Mouse (Mus musculus) lung, embryonic 16.5 days (tissue): ENCODE measurements around the gene Zfp142. TPM values are rescaled to one million over a fixed set of nuclear protein-coding genes. Genes with fewer than 3 reads are reported as not detected.

Source experiments
- ATAC-seq: fragments of 200-750 bp; cut with Nextera tagmentation; 2 replicates; pipeline ENCODE4 v1.8.0; 2017; ENCODE audit warnings: low read depth, mild to moderate bottlenecking, moderate library complexity
- H3K27ac ChIP-seq: fragments of 300-500 bp; sonication (generic); 2 replicates; pipeline ENCODE4 v1.5.1; 2014; ENCODE audit warnings: mild to moderate bottlenecking, control low read depth, low read length
- H3K27me3 ChIP-seq: fragments of 300-500 bp; sonication (generic); 2 replicates; pipeline ENCODE4 v1.6.1; 2014; ENCODE audit warnings: low read depth, low read length, mixed read lengths; ENCODE audit not compliant: control insufficient read depth, insufficient read depth
- H3K36me3 ChIP-seq: fragments of 300-500 bp; sonication (generic); 2 replicates; pipeline ENCODE4 v1.6.1; 2014; ENCODE audit warnings: low read length; ENCODE audit not compliant: control insufficient read depth, insufficient read depth
- H3K4me1 ChIP-seq: fragments of 300-500 bp; sonication (generic); replicated peaks from 2 replicates; pipeline ENCODE4 v1.6.1; 2014; ENCODE audit warnings: low read length, mixed read lengths; ENCODE audit not compliant: control insufficient read depth, insufficient read depth
- H3K4me2 ChIP-seq: fragments of 300-500 bp; sonication (generic); 2 replicates; pipeline ENCODE4 v1.6.1; 2014; ENCODE audit warnings: low read depth, low read length, control low read depth
- H3K4me3 ChIP-seq: fragments of 300-500 bp; sonication (generic); 2 replicates; pipeline ENCODE4 v1.5.1; 2014; ENCODE audit warnings: mild to moderate bottlenecking, low read length, control low read depth
- H3K9ac ChIP-seq: fragments of 300-500 bp; sonication (generic); 2 replicates; pipeline ENCODE4 v1.6.1; 2014; ENCODE audit warnings: low read length, control low read depth
- H3K9me3 ChIP-seq: fragments of 300-500 bp; sonication (generic); 2 replicates; pipeline ENCODE4 v1.6.1; 2016; ENCODE audit warnings: low read length; ENCODE audit not compliant: control insufficient read depth
- WGBS: fragments of 180-500 bp; shearing (Covaris S2); extraction: QIAGEN DNeasy Blood & Tissue Kit; methylation state at CpG from one replicate; pipeline ENCODE4 v1.1.7; 2014; 5-methylcytosine and 5-hydroxymethylcytosine counted together
- polyA plus RNA-seq: library from polyadenylated mRNA; unstranded; fragments of >200 nt; fragmentation: Nextera tagmentation; extraction: Ambion mirVana; gene quantifications from 2 replicates; pipeline ENCODE4 v1.2.1, GENCODE M21; 2015

Zfp142 gene
- polyA plus RNA-seq, 1 experiment from 2014 or later = 6.7 TPM

DNA sequence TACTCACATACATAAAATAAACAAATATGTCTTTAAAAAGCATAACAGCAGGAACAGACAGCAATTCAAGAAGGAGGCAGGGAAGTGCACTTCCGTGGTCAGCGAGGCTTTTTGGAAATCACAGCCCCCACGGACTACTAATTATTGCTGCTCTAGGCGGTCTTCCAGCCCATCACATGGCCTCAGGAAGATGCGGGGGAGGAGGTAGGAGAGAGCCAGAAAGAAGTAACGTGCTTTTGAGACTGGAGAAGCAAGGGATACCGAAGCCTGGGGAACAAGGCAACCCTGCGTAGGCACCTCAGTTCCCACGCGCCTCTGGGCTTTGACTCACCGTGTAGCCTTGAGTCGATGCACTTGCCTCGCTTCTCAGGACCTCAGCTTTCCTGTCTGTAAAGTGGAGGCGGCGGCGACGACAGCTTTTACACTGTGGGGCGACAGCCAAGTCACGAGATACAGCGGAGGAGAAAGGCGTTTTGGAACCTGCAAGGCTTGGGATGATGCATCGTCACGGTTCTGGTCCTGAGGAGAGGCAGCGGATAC, 743 bp downstream of the Zfp142 start:
- 0% methylated on average over 24 of the region's 24 CpGs for WGBS
- H3K9ac ChIP-seq = peak overlapping the region; percentile 87
- no peaks in the 10 kb centered on the region for H3K9me3 ChIP-seq
- H3K4me2 ChIP-seq = peak overlapping the region; percentile 94
- peaks cover 15% of the 10 kb centered on the region for H3K4me1 ChIP-seq
- H3K27me3 ChIP-seq = no peaks in the 10 kb centered on the region
- H3K36me3 ChIP-seq = peaks cover 16% of the 10 kb centered on the region
- H3K4me3 ChIP-seq = peak overlapping the region; percentile 87
- no peak for ATAC-seq
- H3K27ac ChIP-seq = peak overlapping the region; percentile 68

DNA sequence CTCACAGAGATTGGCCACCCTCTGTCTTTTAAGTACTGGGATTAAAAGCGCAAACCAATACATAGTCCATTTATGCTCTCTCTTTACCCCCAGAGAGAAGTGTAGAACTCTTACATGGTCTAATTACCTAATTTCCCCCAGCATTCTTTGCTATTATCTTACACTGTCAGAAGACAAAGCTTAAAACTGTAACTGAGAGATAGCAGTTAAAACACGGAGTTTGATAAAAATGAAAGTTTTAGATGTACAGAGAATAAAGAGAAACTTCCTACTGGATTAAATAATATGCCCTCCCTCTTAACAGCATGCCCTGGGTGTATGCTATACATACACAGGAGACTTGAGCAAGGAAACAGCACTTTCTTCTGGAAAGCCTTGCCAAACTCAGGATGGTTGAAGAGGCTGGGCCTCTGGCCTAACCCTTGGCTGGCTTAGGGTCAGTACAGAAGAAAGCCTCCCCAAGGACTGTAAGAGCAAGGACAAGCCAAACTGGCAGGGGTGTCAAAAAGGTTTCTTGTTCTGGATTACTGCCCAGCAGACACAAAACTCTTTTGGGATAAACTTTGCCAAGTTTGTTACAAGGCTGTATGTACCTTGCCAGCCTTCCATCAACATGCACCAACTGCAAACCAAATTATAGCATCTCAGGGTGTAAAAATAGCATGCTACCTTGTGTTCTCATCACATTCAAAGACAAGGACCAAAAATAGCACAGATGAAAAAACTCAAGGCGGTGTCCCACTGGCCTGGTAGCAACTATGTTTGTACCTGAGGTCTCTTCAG, 3.2 kb downstream of the Zfp142 start:
- Histone ChIP-seq H3K27me3 (no peaks in the 10 kb centered on the region), H3K9me3 (no peaks in the 10 kb centered on the region), H3K27ac (no peak overlapping the region), H3K9ac (no peak overlapping the region), H3K4me3 (no peak overlapping the region), H3K36me3 (peaks cover 12% of the 10 kb centered on the region), H3K4me1 (peaks cover 15% of the 10 kb centered on the region), H3K4me2 (no peak overlapping the region)
- WGBS = 87% methylated on average over 3 of the region's 3 CpGs
- no peak for ATAC-seq

DNA sequence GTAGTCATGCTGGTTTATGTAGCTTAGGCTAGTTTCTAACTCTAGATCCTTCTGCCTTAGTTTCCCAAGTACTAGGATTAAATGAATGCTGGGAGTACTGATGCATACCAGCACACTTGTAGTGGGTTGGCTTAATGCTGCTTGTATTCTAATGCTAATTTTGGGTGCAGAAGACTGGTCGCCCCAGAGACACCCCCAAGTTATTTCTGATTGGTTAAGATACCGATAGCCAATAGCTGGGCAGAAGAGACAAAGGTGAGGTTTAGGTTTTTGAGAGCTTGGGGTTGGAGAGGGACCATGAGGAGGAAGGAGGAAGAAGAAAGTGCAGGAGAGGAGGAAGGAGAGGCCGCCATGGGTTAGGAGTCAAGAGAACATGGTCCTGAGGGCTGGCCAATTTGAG, 5.4 kb downstream of the Zfp142 start:
- ATAC-seq = no peak
- H3K4me1 ChIP-seq = peaks cover 11% of the 10 kb centered on the region
- H3K27ac ChIP-seq = no peak overlapping the region
- no peak overlapping the region for H3K9ac ChIP-seq
- H3K4me2 ChIP-seq = no peak overlapping the region
- H3K36me3 ChIP-seq = peaks cover 16% of the 10 kb centered on the region
- whole genome bisulfite sequencing = 72% methylated on average over 3 of the region's 3 CpGs
- H3K9me3 ChIP-seq = no peaks in the 10 kb centered on the region
- no peak overlapping the region for H3K4me3 ChIP-seq
- no peaks in the 10 kb centered on the region for H3K27me3 ChIP-seq

DNA sequence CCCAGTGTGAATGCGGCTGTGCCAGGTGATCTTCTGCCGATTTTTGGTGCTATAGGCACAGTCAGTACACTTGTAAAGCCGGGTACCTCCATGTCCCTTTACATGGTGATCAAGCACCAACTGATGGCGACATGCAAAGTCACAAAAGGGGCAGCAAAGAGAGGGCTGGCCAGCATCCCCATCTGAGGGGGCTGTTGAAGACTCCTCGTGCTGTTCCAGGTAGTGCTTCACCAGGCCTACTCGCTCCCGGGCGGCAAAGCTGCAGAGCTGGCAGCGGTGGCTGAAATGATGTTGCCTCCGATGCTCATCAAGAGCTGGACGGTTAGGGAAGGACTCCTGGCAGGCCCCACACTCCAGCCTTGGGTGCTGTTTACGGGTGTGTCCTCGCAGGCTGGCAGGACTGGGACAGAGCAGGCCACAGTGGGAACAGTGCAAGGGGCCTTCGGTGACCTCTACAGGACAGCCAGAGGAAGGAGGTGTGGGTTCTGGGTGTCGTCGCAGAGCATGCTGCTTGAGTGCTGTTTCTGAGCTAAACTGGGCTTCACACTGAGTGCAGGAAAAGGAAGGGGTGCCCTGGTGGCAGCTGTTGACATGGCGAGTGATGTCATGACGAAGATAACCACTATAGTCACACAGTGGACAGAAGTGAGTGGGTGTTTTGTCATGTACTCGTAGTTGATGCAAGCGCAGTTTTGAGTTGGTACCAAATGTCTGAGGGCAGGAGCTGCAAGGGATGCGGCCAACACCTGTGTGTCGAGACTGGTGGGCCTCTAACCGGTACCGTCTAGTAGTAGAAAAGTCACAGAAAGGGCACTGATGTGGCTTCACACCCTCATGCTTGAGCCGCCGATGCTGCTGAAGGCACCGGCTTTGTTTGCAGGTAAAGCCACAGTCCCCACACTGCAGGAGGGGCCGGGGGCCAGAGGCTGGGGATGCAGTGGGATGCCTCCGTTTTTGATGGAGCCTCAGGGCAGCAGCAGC, 18.0 kb downstream of the Zfp142 start:
- 90% methylated on average over 29 of the region's 29 CpGs for WGBS
- Histone ChIP-seq H3K27ac (no peak overlapping the region), H3K4me3 (no peak overlapping the region), H3K4me1 (no peaks in the 10 kb centered on the region), H3K9me3 (no peaks in the 10 kb centered on the region), H3K9ac (no peak overlapping the region), H3K4me2 (no peak overlapping the region), H3K36me3 (peaks cover 54% of the 10 kb centered on the region), H3K27me3 (no peaks in the 10 kb centered on the region)
- ATAC-seq = no peak

DNA sequence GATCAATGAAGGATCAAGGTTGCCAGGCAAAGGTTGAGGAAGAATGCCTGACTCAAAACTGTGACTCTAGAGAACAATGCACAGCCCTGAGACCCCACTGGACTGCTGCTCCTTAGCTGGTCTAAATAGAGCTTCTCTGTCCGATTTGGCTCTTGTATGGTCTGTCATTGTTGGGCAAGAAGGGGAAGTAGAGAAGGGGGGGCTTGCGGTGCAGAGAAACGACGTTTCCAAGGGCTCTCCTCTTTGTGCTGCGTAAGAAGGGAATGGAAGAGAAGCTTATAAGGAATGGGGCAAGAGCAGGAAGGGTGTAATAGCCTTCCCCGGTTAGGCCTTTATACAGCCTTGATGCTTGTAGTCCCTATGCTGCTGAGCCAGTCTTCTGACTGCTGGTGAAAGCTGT, 22.2 kb downstream of the Zfp142 start:
- ATAC-seq = no peak
- Histone ChIP-seq H3K36me3 (peaks cover 39% of the 10 kb centered on the region), H3K4me2 (no peak overlapping the region), H3K27ac (no peak overlapping the region), H3K27me3 (no peaks in the 10 kb centered on the region), H3K9me3 (no peaks in the 10 kb centered on the region), H3K4me3 (no peak overlapping the region), H3K9ac (no peak overlapping the region), H3K4me1 (no peaks in the 10 kb centered on the region)
- WGBS = 96% methylated on average over 6 of the region's 6 CpGs

DNA sequence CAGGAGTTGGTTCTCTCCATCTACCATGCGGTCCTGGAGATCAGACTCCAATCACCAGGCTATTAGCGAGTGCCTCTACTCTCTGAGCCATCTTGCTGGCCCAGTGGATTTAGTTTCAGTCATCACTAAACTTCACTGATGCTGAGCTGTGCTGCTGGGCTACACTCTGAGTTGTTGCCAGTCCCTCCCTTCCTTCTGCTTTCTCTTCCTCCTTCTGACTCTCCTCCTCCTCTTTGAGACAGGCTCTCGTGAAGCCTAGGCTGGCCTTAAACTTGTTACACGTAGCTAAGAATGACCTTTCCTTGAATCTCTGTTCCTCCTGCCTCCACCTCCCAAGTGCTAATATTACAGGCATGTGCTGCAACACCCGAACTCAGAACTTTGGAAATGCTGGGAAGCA, 29.0 kb downstream of the Zfp142 start:
- Histone ChIP-seq H3K4me1 (no peaks in the 10 kb centered on the region), H3K9ac (no peak overlapping the region), H3K4me3 (no peak overlapping the region), H3K36me3 (no peaks in the 10 kb centered on the region), H3K4me2 (no peak overlapping the region), H3K9me3 (no peaks in the 10 kb centered on the region), H3K27ac (no peak overlapping the region), H3K27me3 (no peaks in the 10 kb centered on the region)
- ATAC-seq = no peak
- WGBS = 77% methylated on average over 5 of the region's 5 CpGs

DNA sequence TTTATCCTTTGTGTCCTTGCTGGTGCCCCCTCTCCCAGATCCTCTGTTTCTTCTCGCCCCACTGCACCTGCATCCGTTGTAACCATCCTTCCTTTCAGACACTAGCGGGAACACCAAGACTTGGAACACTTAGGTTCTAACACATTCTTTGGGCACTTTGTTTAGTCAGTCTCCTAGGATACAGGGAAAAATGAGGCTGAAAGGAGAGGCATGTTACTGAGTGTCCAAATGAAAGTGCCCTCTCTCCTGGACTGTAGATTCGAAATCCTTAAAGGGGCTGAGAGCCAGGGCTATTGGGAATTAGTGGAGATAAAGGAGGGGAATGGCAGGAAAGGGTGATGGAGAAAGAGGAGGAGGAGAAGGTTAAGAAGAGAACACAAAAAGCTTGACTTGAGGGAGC, 43.9 kb downstream of the Zfp142 start, which contains the start of gene Usp37:
Gene Usp37, minus strand, starts transcription at position 101 of the 400 bp plus-strand sequence.
- Histone ChIP-seq H3K27me3 (no peaks in the 10 kb centered on the region), H3K4me3 (no peak within 1 kb of the TSS), H3K9me3 (no peaks in the 10 kb centered on the region), H3K36me3 (no peaks in the 10 kb centered on the region), H3K4me1 (no peaks in the 10 kb centered on the region), H3K27ac (no peak within 1 kb of the TSS), H3K4me2 (no peak within 1 kb of the TSS), H3K9ac (no peak within 1 kb of the TSS)
- 66% methylated on average over 4 of the region's 4 CpGs for WGBS
- ATAC-seq = no peak

DNA sequence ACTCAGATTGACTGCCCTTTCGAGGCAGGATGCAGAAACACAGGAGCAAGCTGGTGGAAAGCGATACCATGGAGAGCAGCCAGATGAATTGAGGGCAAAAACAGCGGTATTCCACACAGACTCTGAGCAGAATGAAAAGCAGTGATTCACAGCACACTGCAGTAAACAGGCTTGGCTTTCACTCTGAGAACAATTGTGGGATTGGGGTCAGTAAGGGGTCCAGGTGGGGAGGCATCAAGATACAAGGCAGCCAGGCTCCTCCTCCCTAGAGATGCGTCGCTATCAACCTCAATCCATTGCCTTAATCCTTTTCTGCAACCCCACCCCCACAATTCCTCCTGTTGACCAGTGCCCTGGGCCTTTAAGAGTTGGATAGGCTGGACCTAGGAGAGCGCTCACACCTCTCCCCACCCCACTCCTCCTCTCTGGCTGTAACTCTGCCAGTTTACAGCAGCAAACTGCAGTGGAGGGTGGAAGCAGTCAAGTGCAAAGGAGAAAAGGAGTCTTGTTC, 45.5 kb downstream of the Zfp142 start, which contains the start of gene Plcd4:
Gene Plcd4, plus strand, starts transcription at position 438 of the 511 bp plus-strand sequence.
- H3K9ac ChIP-seq = no peak within 1 kb of the TSS
- H3K9me3 ChIP-seq = no peaks in the 10 kb centered on the region
- no peak within 1 kb of the TSS for H3K4me3 ChIP-seq
- 7% methylated on average over 6 of the region's 6 CpGs for WGBS
- H3K4me1 ChIP-seq = no peaks in the 10 kb centered on the region
- peak; percentile 34; the same call in 1 of the 2 replicates for ATAC-seq
- H3K36me3 ChIP-seq = no peaks in the 10 kb centered on the region
- H3K27me3 ChIP-seq = no peaks in the 10 kb centered on the region
- H3K27ac ChIP-seq = no peak within 1 kb of the TSS
- H3K4me2 ChIP-seq = no peak within 1 kb of the TSS

DNA sequence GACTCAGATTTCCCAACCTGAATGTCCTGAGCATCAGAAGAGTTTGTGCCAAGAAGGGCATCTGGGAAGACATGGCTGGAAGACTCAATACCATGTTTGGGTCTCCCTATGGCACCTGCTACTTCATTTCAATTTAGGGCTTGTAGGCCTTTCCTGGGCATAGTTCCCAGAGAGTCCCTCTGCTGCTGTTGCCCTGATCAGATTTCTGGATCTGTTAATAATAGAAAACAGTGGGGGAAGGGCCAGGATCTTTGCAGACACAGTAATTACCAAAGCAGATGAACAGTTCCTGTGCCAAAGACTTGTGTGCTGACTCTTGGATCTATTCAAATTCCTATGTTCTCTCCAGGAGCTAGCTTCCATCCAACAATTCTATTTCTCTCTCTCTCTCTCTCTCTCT, 49.4 kb downstream of the Zfp142 start:
- Histone ChIP-seq H3K4me2 (no peak overlapping the region), H3K27me3 (no peaks in the 10 kb centered on the region), H3K36me3 (no peaks in the 10 kb centered on the region), H3K4me3 (no peak overlapping the region), H3K9ac (no peak overlapping the region), H3K27ac (no peak overlapping the region), H3K4me1 (no peaks in the 10 kb centered on the region), H3K9me3 (no peaks in the 10 kb centered on the region)
- no peak for ATAC-seq
